Mouse (Mus musculus): ENCODE measurements around the gene Phactr3.

- TF ChIP-seq CTCF (IDR thresholded peaks at IDR 0.05) (no peak), EP300 (IDR thresholded peaks at IDR 0.05) (no peak)
Measured at GRCm38 (mm10) chr2:178263055-178263454, 144.3 kb downstream of the Phactr3 start.
